42 mouse cellular contexts compared by ENCODE assay signal in genomic region chr13:98669296-98669695, GRCm38 (mm10). TPM values are rescaled to one million over a fixed set of nuclear protein-coding genes. Genes with fewer than 3 reads are reported as not detected.
"Had no signal": no experiment of that assay in that cellular context is flagged by ENCODE, and none has a peak within 500 bp of the region (broad histone marks: within the 10 kb centered on the region; RNA-seq: fewer than 3 reads in every experiment).

No protein-coding gene starts in this region.

- H3K4me3 ChIP-seq: heart, embryonic 13.5 days; heart, embryonic 15.5 days; hindbrain, embryonic 10.5 days; hindbrain, embryonic 12.5 days; hindbrain, embryonic 13.5 days; hindbrain, embryonic 15.5 days; kidney, embryonic 15.5 days; layer of hippocampus, adult 2 months; left cerebral cortex, adult 2 months had no signal

- H3K36me3 ChIP-seq: heart, embryonic 13.5 days; heart, embryonic 15.5 days; hindbrain, embryonic 10.5 days; hindbrain, embryonic 12.5 days; hindbrain, embryonic 13.5 days; hindbrain, embryonic 15.5 days; kidney, embryonic 15.5 days had no signal

- H3K27ac ChIP-seq: heart, embryonic 13.5 days; heart, embryonic 15.5 days; hindbrain, embryonic 10.5 days; hindbrain, embryonic 12.5 days; hindbrain, embryonic 13.5 days; hindbrain, embryonic 14.5 days; hindbrain, embryonic 15.5 days; hindbrain, postnatal 0 days; kidney, embryonic 15.5 days; kidney, postnatal 0 days; layer of hippocampus, adult 2 months; left cerebral cortex, adult 2 months had no signal

- H3K9me3 ChIP-seq: heart, embryonic 13.5 days; heart, embryonic 15.5 days; hindbrain, embryonic 10.5 days; hindbrain, embryonic 12.5 days; hindbrain, embryonic 13.5 days; hindbrain, embryonic 15.5 days; kidney, embryonic 15.5 days had no signal

- H3K4me2 ChIP-seq: heart, embryonic 11.5 days; heart, embryonic 13.5 days; heart, embryonic 15.5 days; hindbrain, embryonic 12.5 days; hindbrain, embryonic 13.5 days; hindbrain, embryonic 14.5 days; hindbrain, embryonic 15.5 days; kidney, embryonic 15.5 days had no signal

- DNase-seq: heart, postnatal 10 days; heart, postnatal 14 days; heart, postnatal 4 days; kidney, adult 11 months; kidney, adult 18-20 months; kidney, adult 2 months; kidney, adult 8-10 months; kidney, adult 9 months; kidney, postnatal 10 days; kidney, postnatal 14 days; kidney, postnatal 25 days; kidney, postnatal 36 days; kidney, postnatal 4 days; layer of hippocampus, adult 9-11 months; layer of hippocampus, postnatal 36 days had no signal

- H3K27me3 ChIP-seq: heart, embryonic 13.5 days; heart, embryonic 15.5 days; hindbrain, embryonic 12.5 days; hindbrain, embryonic 13.5 days; hindbrain, embryonic 15.5 days; kidney, embryonic 15.5 days had no signal

- H3K9ac ChIP-seq: heart, embryonic 13.5 days; heart, embryonic 15.5 days; hindbrain, embryonic 12.5 days; hindbrain, embryonic 13.5 days; hindbrain, embryonic 14.5 days; hindbrain, embryonic 15.5 days; kidney, embryonic 15.5 days had no signal

- ATAC-seq: hindbrain, embryonic 16.5 days; hindbrain, postnatal 0 days; inflammation-experienced regulatory T-cells, adult 6 months; intestine, embryonic 16.5 days; intestine, postnatal 0 days had no signal

- H3K4me1 ChIP-seq: hindbrain, embryonic 10.5 days; hindbrain, embryonic 12.5 days; hindbrain, embryonic 13.5 days; hindbrain, embryonic 15.5 days; kidney, embryonic 15.5 days had no signal

RNA-seq across cellular contexts. Expression of gene Tmem171, which starts 25.3 kb away (rescaled TPM):
- total RNA-seq: hindbrain, postnatal 0 days; layer of hippocampus, postnatal 10 days had no signal
- polyA plus RNA-seq: hindbrain, embryonic 10.5 days; hindbrain, embryonic 11.5 days; hindbrain, embryonic 13.5 days; hindbrain, embryonic 14.5 days; hindbrain, embryonic 15.5 days; hindbrain, postnatal 0 days had no signal

RNA-seq across cellular contexts. Expression of gene Tmem174, which starts 32.1 kb away (rescaled TPM):
- total RNA-seq: heart, postnatal 10 days; heart, postnatal 14 days; heart, postnatal 25 days; heart, postnatal 4 days; hematopoietic stem cell, adult 5-6 weeks; hindbrain, postnatal 0 days; layer of hippocampus, postnatal 10 days; layer of hippocampus, postnatal 14 days; layer of hippocampus, postnatal 25 days; left cerebral cortex, postnatal 10 days had no signal
- polyA plus RNA-seq: heart, embryonic 13.5 days; heart, embryonic 14.5 days; heart, embryonic 15.5 days; heart, embryonic 16.5 days; heart, postnatal 0 days; hindbrain, embryonic 10.5 days; hindbrain, embryonic 11.5 days; hindbrain, embryonic 12.5 days; hindbrain, embryonic 13.5 days; hindbrain, embryonic 14.5 days; hindbrain, embryonic 15.5 days; inflammation-experienced regulatory T-cells, adult 6 months had no signal
